Mouse (Mus musculus): ENCODE measurements around the gene Hck. TPM values are rescaled to one million over a fixed set of nuclear protein-coding genes. Genes with fewer than 3 reads are reported as not detected.

Hck gene
- polyA plus RNA-seq, 1 experiment from 2014 or later = 1.1 TPM

- 8% methylated on average over 34 of the region's 34 CpGs for WGBS
- Histone ChIP-seq H3K9me3 (replicated peaks) (no peaks in the 10 kb centered on the region), H3K36me3 (ENCODE audit: poor library complexity, severe bottlenecking) (no peaks in the 10 kb centered on the region), H3K27ac (peak within 1 kb of the TSS; percentile 93), H3K4me3 (peak within 1 kb of the TSS; percentile 85), H3K4me1 (peaks cover 8% of the 10 kb centered on the region), H3K9ac (peak within 1 kb of the TSS; percentile 90), H3K27me3 (peaks cover 30% of the 10 kb centered on the region), H3K4me2 (peak within 1 kb of the TSS; percentile 99)
- peak; percentile 96 for ATAC-seq
Observed at GRCm38 (mm10) chr2:153160844-153161683, 52.8 kb downstream of the Hck start, which contains the start of gene Tm9sf4. Gene Tm9sf4 (plus strand): TSS chr2:153161303.

DNA sequence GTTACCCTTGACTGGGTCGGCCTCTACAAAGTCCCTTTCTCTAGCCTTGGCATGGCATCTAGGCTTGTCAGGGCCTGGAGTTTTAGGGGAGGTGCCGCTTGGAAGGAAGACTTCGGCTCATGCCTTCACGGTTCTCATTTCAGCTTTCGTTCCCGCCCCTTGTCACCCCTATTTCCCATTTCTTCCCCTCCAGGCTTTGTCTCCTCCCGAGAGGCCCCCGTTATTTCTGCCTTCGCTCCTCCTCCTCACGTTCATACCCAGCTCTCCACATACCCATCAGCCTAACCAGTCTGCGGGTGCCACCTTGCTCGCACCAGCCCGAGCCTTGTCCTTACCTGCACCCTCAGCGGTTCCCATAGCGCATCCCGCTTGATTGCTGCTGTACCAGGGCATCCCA lies 53.4 kb downstream of the Hck start:
- 0% methylated on average over 16 of the region's 16 CpGs for WGBS
- Histone ChIP-seq H3K4me1 (peaks cover 8% of the 10 kb centered on the region), H3K36me3 (ENCODE audit: poor library complexity, severe bottlenecking) (no peaks in the 10 kb centered on the region), H3K4me2 (peak overlapping the region; percentile 99), H3K9ac (peak overlapping the region; percentile 90), H3K9me3 (replicated peaks) (no peaks in the 10 kb centered on the region), H3K27ac (peak overlapping the region; percentile 93), H3K27me3 (peaks cover 36% of the 10 kb centered on the region), H3K4me3 (peak overlapping the region; percentile 85)
- peak; percentile 46 for ATAC-seq

DNA sequence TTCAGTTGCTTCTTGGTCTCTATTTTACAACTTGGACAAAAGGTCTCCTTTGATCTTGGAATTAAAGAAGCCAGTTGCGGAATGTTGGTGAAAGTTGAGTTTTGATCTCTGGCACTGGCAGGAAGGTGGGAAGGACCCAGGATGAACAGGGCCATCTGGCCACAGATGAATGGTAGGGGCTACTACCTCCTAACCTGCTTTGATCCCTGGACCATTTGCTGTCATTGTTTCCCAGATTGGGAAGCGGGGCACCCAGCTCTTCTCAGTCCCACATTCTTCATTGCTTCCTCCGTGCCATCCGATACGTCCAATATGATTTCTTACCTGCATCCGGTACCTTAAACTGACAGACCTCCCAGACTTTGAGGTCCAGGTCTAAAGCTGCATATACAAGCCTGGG lies 58.9 kb downstream of the Hck start:
- no peak overlapping the region for H3K4me3 ChIP-seq
- peaks cover 15% of the 10 kb centered on the region for H3K4me1 ChIP-seq
- no peaks in the 10 kb centered on the region for H3K9me3 ChIP-seq (replicated peaks)
- H3K9ac ChIP-seq = no peak overlapping the region
- ATAC-seq = no peak
- H3K27me3 ChIP-seq = peaks cover 44% of the 10 kb centered on the region
- 46% methylated on average over 6 of the region's 6 CpGs for WGBS
- no peaks in the 10 kb centered on the region for H3K36me3 ChIP-seq (ENCODE audit: poor library complexity, severe bottlenecking)
- no peak overlapping the region for H3K4me2 ChIP-seq
- H3K27ac ChIP-seq = no peak overlapping the region

- WGBS = 10% methylated on average over 2 of the region's 2 CpGs
- ATAC-seq = no peak
Observed at GRCm38 (mm10) chr2:153168134-153168820, 60.0 kb downstream of the Hck start.

DNA sequence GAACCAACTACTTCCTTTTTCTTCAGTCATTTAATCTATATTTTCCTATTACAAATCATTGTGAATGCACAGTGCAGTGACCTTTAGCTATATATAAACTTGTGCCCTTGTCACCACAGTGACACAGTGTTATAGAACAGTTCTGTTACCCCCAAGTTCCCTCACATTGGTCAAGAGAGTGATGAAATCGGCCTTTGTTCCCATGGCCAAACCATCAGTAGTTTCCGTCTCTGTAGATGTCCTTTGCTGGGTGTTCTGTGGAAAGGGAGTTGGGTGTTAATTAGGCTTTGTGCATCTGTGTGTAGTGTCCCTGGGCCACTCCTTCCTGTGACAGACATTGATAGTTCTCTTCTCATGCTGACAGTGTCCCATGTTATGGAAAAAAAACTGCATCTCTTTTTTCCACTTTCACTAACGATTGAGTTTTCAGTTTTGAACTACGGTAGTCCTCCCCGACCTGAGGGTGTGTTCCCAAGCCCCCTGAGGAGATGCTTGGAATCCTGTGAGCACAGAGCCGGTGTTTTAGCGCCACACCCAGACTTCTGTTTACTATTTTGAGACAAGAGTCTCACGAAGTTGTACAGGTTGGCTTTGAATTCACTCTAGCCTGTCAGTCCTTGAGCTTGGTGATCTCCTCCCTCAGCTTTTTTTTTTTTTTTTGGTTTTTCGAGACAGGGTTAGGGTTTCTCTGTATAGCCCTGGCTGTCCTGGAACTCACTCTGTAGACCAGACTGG lies 62.4 kb downstream of the Hck start:
- H3K4me2 ChIP-seq = no peak overlapping the region
- 89% methylated on average over 9 of the region's 9 CpGs for WGBS
- no peak for ATAC-seq
- no peaks in the 10 kb centered on the region for H3K9me3 ChIP-seq (replicated peaks)
- H3K27me3 ChIP-seq = peaks cover 36% of the 10 kb centered on the region
- H3K36me3 ChIP-seq (ENCODE audit: poor library complexity, severe bottlenecking) = no peaks in the 10 kb centered on the region
- H3K4me1 ChIP-seq = peaks cover 11% of the 10 kb centered on the region
- H3K27ac ChIP-seq = no peak overlapping the region
- H3K4me3 ChIP-seq = no peak overlapping the region
- H3K9ac ChIP-seq = no peak overlapping the region

More at GRCm38 (mm10) chr2:153168134-153168820, 60.0 kb downstream of the Hck start:
- Histone ChIP-seq H3K4me2 (no peak overlapping the region), H3K27me3 (peaks cover 44% of the 10 kb centered on the region), H3K9me3 (replicated peaks) (no peaks in the 10 kb centered on the region), H3K4me3 (no peak overlapping the region), H3K27ac (no peak overlapping the region), H3K9ac (no peak overlapping the region), H3K4me1 (peaks cover 11% of the 10 kb centered on the region), H3K36me3 (ENCODE audit: poor library complexity, severe bottlenecking) (no peaks in the 10 kb centered on the region)

DNA sequence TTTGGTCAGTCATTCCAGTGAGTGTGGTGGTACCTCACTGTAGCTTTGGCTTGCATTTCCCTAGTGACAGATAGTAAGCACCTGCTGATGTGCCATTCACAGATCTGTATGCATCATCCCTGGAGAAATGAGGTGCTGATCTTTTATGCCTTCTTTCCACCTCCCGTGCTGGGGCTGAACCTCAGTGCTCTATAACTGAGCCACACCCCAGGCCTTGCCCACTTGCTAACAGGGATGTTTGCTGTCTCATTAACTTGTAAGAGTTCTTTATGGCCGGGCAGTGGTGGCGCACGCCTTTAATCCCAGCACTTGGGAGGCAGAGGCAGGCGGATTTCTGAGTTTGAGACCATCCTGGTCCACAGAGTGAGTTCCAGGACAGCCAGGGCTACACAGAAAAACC lies 63.7 kb downstream of the Hck start:
- Histone ChIP-seq H3K27me3 (peaks cover 24% of the 10 kb centered on the region), H3K4me3 (no peak overlapping the region), H3K9ac (no peak overlapping the region), H3K4me1 (peaks cover 11% of the 10 kb centered on the region), H3K9me3 (replicated peaks) (no peaks in the 10 kb centered on the region), H3K36me3 (ENCODE audit: poor library complexity, severe bottlenecking) (no peaks in the 10 kb centered on the region), H3K4me2 (no peak overlapping the region), H3K27ac (no peak overlapping the region)
- no peak for ATAC-seq
- 93% methylated on average over 5 of the region's 5 CpGs for WGBS

DNA sequence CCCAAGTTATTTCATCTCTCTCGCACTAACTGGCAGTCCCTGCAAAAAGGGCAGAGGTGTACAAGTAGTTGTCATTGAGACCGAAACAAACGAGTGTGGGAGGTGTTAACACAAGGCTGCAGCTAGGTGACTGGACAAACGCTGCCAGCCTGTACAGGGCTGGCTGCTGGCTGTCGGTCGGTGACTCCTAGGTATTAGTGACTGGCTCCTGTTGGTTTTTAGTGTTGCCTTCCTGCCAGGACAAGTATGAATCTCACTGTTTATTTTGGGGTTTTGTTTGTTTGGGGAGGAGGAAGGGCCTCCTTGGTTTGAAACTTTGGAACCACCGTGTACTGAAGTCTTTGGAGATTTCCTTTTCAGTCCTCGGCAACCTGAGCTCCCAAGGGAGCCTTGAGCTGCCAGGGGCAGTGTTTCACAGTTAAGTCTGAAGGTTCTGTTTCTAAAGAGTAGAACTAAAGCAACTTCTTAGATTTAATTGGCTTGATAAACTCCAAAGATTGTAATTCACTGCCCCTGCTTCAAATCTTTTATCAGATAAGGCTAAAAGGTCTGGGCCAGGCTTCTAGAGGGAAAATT lies 67.8 kb downstream of the Hck start:
- Histone ChIP-seq H3K9me3 (replicated peaks) (no peaks in the 10 kb centered on the region), H3K27ac (no peak overlapping the region), H3K4me2 (no peak overlapping the region), H3K4me1 (no peaks in the 10 kb centered on the region), H3K36me3 (ENCODE audit: poor library complexity, severe bottlenecking) (peaks cover 16% of the 10 kb centered on the region), H3K27me3 (no peaks in the 10 kb centered on the region), H3K4me3 (no peak overlapping the region), H3K9ac (no peak overlapping the region)
- ATAC-seq = no peak
- WGBS = 83% methylated on average over 8 of the region's 8 CpGs

DNA sequence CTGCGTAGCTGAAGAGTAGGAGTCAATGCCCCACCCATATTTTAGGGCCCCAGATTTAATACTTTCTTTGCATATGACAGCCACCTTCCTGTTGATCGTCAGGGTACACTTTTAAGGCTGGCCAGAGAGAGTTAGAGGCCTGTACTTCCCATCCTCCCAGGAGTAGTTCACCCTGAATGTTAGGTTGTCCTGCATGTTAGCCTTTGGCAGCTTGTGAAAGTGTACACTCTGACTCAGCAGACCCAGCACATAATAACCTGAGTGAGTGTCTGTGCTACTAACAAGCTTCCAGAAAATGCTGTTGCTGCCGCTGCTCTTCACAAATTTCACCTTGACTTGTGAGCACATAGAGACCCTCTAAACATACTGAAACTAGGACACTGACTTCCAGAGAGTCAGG lies 68.9 kb downstream of the Hck start:
- no peak overlapping the region for H3K4me3 ChIP-seq
- H3K4me2 ChIP-seq = no peak overlapping the region
- peaks cover 25% of the 10 kb centered on the region for H3K36me3 ChIP-seq (ENCODE audit: poor library complexity, severe bottlenecking)
- no peak overlapping the region for H3K9ac ChIP-seq
- no peaks in the 10 kb centered on the region for H3K4me1 ChIP-seq
- ATAC-seq = no peak
- H3K27me3 ChIP-seq = no peaks in the 10 kb centered on the region
- H3K27ac ChIP-seq = no peak overlapping the region
- H3K9me3 ChIP-seq (replicated peaks) = no peaks in the 10 kb centered on the region
- 93% methylated on average over 3 of the region's 3 CpGs for WGBS

DNA sequence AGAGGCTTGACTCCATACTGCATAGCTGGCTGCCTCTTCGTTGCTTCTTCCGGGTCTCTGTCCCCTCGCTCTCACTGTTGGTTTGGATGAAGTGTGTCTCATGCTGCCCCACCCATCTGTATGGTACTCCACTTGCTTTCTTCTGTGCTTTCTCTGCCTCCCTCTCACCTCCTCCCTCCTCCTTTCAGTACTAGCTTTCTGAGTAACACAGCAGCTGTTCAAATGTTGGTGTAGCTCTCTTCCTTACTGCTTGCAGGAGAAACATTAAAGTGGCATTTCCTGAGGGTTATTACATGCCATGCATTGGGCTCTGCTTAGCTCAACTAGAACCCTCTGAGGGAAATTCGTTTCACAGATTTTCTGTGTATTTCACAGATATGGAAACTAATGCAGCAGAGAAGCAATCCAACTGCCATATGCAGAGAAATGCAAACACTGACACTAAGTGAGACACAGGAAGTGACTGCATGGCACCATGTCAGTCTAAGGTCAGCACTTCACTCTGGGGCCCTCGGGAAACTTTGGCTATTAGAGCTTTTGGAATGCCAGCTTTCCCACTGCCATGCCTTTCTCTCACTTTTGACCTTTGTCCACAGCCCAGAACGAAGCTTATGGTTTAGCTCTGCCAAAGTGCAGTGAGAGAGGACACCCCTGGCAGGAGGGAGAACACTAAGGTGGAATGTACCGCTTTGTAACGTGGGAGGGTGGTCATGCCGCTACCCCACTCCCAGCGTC lies 71.0 kb downstream of the Hck start:
- H3K9ac ChIP-seq = no peak overlapping the region
- 85% methylated on average over 10 of the region's 10 CpGs for WGBS
- H3K4me2 ChIP-seq = no peak overlapping the region
- H3K9me3 ChIP-seq (replicated peaks) = no peaks in the 10 kb centered on the region
- H3K27ac ChIP-seq = no peak overlapping the region
- no peak for ATAC-seq
- peaks cover 46% of the 10 kb centered on the region for H3K36me3 ChIP-seq (ENCODE audit: poor library complexity, severe bottlenecking)
- H3K4me3 ChIP-seq = no peak overlapping the region
- no peaks in the 10 kb centered on the region for H3K4me1 ChIP-seq
- no peaks in the 10 kb centered on the region for H3K27me3 ChIP-seq

DNA sequence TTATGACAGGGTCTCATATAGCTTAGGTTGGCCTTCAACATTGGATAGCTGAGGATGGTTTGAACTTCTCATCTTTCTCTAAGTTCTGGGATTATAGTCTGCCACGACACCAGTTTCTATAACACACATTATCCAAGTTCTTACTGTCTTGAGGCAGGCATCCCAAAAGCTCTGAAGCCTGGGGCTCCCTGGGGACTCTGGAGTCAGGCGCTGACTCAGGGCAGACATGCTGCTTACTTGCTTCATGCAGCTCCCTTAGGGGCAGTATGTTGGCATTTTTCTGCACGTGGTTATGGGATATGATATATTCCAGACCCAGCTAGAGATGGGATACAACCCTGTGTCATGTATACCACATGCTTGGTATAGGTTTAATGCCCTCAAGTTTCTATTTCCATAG lies 71.7 kb downstream of the Hck start:
- Histone ChIP-seq H3K36me3 (ENCODE audit: poor library complexity, severe bottlenecking) (peaks cover 53% of the 10 kb centered on the region), H3K27ac (no peak overlapping the region), H3K4me3 (no peak overlapping the region), H3K9me3 (replicated peaks) (no peaks in the 10 kb centered on the region), H3K4me1 (no peaks in the 10 kb centered on the region), H3K27me3 (no peaks in the 10 kb centered on the region), H3K9ac (no peak overlapping the region), H3K4me2 (no peak overlapping the region)
- 95% methylated on average over 3 of the region's 3 CpGs for WGBS
- ATAC-seq = no peak

DNA sequence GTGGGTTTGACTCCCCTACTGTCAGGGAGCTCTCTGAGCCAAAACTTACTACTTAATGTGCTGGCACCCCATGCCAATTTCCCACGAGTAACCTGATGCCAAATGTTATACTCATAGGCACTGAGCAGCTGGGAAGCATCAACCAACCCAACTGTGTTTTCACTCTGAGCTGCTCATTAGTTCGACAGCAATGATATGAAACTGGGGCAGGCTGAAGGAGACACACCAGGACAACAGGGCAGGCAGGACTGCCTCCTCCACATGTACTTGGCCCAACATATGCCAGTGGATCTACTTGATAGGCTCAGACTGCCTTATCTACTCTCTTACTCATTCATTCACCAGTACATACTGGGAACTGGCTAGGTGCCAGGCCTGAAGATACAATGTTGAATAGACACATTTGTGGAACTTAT lies 77.9 kb downstream of the Hck start:
- Histone ChIP-seq H3K9me3 (replicated peaks) (no peaks in the 10 kb centered on the region), H3K9ac (no peak overlapping the region), H3K4me1 (no peaks in the 10 kb centered on the region), H3K27me3 (no peaks in the 10 kb centered on the region), H3K27ac (no peak overlapping the region), H3K4me3 (no peak overlapping the region), H3K36me3 (ENCODE audit: poor library complexity, severe bottlenecking) (peaks cover 98% of the 10 kb centered on the region), H3K4me2 (no peak overlapping the region)
- 70% methylated on average over 2 of the region's 2 CpGs for WGBS
- ATAC-seq = peak; percentile 55; the same call in 1 of the 2 replicates

Measured in forebrain, embryonic 13.5 days (tissue).